Mouse (Mus musculus): ENCODE measurements around the gene Lyrm1.

Gene Lyrm1

DNA sequence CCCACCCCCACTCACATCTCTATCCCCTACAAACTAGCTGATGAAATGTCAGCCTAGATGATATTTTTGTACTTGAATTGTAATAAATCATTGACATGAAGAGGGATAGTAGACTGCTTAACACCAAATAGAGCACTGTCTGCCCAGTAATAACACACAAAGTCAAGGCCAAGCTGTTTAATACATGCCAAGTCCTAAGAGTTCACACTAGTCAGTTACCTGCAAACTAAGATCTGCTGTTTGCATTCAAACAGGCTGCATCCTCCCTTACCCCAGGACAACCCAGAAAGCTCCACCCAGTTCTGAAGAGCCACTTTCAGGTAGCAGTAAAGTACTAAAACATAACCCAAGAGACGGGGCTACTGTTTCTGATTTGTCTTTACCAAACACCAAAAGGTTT lies 3.5 kb upstream of the Lyrm1 start:
- DNase-seq (ENCODE audit: low spot score), result no peak

DNA sequence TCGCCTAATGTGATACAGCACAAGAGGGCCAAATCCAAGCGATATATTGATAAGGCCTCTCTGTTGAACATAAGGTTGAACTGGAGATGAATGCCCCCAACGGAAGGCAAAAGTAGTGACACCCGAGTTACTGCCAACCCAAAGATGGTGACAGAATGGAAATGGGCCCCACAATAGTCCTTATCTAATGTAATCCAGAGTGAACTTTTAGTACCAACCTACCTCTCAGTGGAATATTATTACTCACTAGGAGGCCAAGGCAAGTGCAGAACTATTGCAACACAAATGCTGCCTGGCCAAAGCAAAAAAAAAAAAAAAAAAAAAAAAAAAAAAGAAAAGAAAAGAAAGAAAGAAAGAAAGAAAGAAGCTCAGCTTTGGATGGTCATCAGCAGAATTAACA lies 2.9 kb upstream of the Lyrm1 start:
- no peak for DNase-seq (ENCODE audit: low spot score)

DNA sequence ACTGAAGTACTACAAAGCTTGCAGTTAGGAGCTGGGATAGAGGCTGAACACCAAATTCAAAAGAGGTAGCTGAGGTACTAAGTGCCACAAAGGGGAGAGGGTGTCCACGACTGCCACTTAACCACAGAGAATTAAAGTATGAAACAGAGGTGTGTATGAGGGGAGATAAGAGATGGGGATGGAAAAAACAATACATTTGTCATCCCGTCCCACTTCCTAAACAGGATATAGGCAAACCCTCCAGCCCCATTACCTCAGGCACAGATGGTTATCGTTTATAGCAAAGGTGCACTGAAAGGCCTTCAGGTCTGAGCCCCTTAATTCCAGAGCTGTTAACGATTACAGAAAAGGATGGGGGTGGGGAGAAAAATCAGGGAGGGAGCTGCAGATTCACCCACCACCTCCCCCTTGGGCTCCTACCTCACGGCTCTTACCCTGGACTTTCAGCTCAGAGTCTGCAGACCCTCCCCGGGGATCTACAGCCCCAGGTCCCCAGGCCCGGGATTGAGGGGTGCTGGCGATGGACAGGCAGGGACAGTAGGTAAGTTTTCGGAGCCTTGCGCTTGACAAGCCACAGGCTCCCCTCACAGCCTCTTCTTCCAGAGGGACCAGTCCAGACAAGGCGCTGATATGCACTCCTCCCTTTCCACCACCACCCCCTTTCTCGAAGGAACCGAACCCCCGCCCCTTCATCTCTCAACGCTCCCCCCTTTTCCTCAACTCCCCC lies 680 bp upstream of the Lyrm1 start:
- no peak for DNase-seq (ENCODE audit: low spot score)

DNA sequence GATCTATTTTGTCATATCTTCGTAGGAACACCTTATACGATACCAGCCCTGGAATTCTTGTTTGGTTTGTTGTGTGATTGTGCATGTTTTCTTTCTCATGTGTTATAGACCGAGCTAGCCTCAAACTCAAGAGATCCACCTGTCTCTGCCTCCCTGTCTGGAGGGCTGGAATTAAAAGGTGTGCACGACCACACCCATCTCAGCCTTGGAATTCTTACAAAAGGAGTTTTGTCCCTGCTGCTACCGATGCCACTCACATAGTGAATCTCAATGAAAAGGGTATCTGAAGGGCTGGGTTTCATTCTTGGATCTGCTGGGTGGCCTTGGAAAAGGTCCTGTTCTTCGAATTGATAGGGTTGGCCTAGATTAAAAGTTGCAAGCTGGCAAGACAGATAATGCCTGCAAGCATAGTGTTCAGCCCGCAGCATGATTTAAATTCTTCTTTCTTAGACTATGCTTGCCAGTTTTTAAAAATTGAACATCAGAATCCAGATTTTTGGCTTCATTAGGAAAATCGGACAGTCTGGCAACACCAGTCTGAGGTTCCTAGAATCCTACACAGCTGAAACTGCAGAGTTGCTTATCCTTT lies 2.0 kb downstream of the Lyrm1 start:
- no peak for DNase-seq (ENCODE audit: low spot score)

GRCm38 (mm10) chr7:119898247-119898856 lies 2.7 kb downstream of the Lyrm1 start:
- DNase-seq (ENCODE audit: low spot score), result no peak

GRCm38 (mm10) chr7:119899386-119900057 lies 3.9 kb downstream of the Lyrm1 start:
- no peak for DNase-seq (ENCODE audit: low spot score)

GRCm38 (mm10) chr7:119906523-119907215 lies 11.0 kb downstream of the Lyrm1 start:
- DNase-seq (ENCODE audit: low spot score), result no peak

DNA sequence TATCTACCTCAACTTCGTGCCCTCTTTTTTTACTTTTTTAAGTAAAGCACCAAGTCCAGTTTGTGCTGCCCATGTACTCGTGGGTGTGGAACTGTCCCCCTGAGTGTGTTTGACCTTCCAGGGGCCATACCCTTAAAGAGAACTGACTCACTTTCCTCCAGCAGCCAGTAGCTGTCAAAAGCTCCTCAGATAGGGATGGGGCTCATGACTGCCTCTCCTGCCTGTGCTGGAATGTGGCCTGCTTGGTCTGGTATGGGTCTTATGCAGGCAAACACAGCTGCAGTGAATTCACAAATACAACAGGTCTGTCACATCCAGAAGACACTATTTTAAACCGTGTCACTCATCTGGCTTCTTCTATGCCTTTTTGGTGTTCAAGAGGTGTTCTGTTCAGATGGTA lies 16.1 kb downstream of the Lyrm1 start:
- no peak for DNase-seq (ENCODE audit: low spot score)

- DNase-seq (ENCODE audit: low spot score), result no peak
Measured at GRCm38 (mm10) chr7:119920457-119920856, 24.8 kb downstream of the Lyrm1 start.

GRCm38 (mm10) chr7:119921054-119921453 lies 25.4 kb downstream of the Lyrm1 start:
- DNase-seq (ENCODE audit: low spot score), result no peak

DNA sequence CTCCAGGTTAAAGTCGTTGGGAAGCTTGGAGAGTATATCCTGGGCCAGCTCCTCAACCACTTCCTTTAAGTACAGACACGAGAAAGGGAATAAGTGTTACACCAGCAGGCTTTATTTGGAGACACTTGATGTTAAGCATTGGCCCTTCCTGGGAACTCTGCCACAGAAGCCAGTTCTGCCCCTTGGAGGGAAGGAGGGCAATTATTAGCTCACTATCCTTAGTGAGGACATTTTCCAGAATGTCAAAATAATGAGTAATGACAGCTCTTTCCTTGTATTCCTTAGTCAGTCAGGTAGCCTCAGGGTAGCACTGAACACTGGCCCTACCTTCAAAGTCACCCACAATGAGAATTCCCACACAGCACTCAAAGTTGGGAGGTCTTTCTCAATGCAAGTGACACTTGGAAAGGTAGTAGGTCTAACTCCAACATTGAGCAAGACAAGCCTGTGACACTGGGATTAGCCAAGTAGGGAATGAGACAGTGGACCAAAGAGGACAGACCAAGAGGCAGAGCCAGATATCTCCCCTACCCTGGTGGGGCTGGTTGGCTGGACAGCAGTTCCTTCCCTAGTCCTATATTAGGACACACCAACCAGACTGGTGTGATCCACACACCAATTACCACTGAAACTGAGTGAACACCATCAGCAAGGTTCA lies 33.3 kb downstream of the Lyrm1 start:
- DNase-seq (ENCODE audit: low spot score), result no peak

- no peak for DNase-seq (ENCODE audit: low spot score)
Measured at GRCm38 (mm10) chr7:119936321-119936720, 40.7 kb downstream of the Lyrm1 start.

DNA sequence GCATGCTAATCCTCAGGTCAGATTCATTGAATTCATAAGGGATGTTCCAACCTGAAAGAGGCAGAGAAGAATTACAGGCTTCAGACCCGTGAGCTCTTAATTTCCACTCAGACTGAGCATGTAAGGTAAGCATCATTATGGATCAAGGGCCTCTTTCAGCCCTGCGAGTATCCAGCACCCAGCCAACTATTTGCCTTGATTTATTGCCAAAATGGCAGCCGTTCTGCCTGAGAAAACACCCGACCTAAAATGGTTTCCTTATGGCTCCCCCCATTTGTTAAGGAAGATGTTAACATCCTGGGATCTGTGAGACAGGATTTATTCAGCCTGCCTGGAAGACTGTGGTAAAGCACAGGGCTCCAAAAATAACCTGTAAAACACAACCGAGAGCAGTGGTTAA lies 41.4 kb downstream of the Lyrm1 start:
- DNase-seq (ENCODE audit: low spot score), result no peak

- no peak for DNase-seq (ENCODE audit: low spot score)
Measured at GRCm38 (mm10) chr7:119941569-119941968, 45.9 kb downstream of the Lyrm1 start.

DNA sequence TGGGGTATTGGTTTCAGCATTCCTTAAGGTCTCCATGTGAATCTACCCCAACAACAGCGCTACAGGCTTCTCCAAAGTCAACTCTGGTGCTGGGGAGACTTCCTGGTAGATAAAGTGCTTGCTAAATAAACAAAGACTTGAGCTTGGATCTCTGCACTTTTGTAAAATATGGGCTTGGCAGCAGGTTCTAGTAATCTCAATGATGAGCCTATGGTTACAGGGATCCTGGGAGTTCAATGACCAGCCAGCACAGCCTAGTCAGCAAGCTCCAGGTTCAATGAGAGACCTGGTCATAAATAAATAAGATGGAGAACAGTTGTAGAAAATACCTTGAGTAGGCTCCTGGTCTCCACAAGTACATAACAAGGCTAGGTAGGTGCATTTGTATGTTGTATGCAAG lies 58.4 kb downstream of the Lyrm1 start:
- peak; percentile 11 for DNase-seq (ENCODE audit: low spot score)

GRCm38 (mm10) chr7:119957421-119957820 lies 61.8 kb downstream of the Lyrm1 start:
- no peak for DNase-seq (ENCODE audit: low spot score)

DNA sequence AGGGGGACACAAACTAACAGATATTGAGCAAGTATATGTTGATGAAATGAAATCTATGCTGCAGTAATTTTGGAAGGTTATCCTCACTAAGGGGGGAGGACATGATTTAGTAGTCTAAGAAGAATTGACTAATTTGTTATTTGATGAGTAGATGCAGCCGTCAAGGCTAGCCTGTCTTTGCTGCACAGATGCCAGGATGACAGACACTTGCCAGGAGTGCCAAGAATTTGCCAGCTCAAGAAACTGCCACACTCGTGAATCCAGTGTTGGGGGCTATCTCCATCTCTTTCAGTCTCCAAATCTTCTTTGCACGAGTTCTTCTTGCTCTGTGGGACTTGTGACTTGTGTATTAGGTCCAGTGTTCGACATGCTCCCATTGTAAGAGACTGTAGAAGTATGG lies 63.4 kb downstream of the Lyrm1 start:
- no peak for DNase-seq (ENCODE audit: low spot score)

GRCm38 (mm10) chr7:119959491-119959890 lies 63.8 kb downstream of the Lyrm1 start:
- no peak for DNase-seq (ENCODE audit: low spot score)

GRCm38 (mm10) chr7:119960006-119960405 lies 64.3 kb downstream of the Lyrm1 start:
- no peak for DNase-seq (ENCODE audit: low spot score)

DNA sequence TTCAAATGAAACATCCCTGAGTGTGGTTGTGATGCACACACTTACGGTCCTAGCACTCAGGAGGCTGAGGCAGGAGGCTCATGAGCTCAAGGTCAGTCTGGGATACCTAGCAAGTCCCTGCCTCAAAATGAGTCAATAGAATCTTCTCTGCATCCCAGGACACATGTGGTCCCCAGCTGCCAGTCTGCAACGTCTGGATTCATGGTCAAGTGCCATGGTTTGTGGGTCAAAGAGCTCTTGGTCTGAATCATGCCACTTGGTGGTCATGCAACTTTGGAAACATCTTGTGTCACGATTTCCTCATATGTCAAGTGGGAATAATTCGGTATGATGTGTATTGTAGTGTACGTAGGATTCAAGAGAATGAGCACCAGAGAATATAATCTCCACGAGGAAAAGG lies 64.9 kb downstream of the Lyrm1 start:
- no peak for DNase-seq (ENCODE audit: low spot score)

- DNase-seq (ENCODE audit: low spot score), result peak; percentile 48
Measured at GRCm38 (mm10) chr7:119961107-119961506, 65.4 kb downstream of the Lyrm1 start.

- DNase-seq (ENCODE audit: low spot score), result no peak
Measured at GRCm38 (mm10) chr7:119965205-119965604, 69.5 kb downstream of the Lyrm1 start.
